11 mouse cellular contexts compared by ENCODE assay signal in genomic region chr1:178321730-178322357, GRCm38 (mm10). TPM values are rescaled to one million over a fixed set of nuclear protein-coding genes. Genes with fewer than 3 reads are reported as not detected.
DNase-seq lines count a peak whose midpoint lies in the region; ATAC-seq and TF ChIP-seq lines count a peak whose summit lies in the region.
"Had no signal": no experiment of that assay in that cellular context is flagged by ENCODE, and none has a peak within 500 bp of the region (broad histone marks: within the 10 kb centered on the region; RNA-seq: fewer than 3 reads in every experiment).

No protein-coding gene starts in this region.

- TF ChIP-seq CTCF in forebrain, postnatal 0 days (IDR thresholded peaks at IDR 0.05; ENCODE audit: low read depth): no peak
- TF ChIP-seq CTCF in layer of hippocampus, adult 2 months (conservative IDR thresholded peaks at IDR 0.05): no peak

- H3K9ac ChIP-seq in forebrain, embryonic 13.5 days: no peak overlapping the region
- no peak overlapping the region for H3K9ac ChIP-seq in forebrain, postnatal 0 days
- H3K9ac ChIP-seq in embryonic facial prominence, embryonic 15.5 days: peak overlapping the region; percentile 4; the same call in 1 of the 2 replicates
- H3K9ac ChIP-seq in midbrain, embryonic 13.5 days (replicated peaks): 0 out of 2 replicates have a peak overlapping the region, but pooled peaks have one; percentile 91

- 52% methylated on average over 4 of the region's 4 CpGs for WGBS in forebrain, embryonic 13.5 days
- WGBS in forebrain, postnatal 0 days: 42% methylated on average over 4 of the region's 4 CpGs
- 58% methylated on average over 4 of the region's 4 CpGs for WGBS in embryonic facial prominence, embryonic 15.5 days
- 61% methylated on average over 4 of the region's 4 CpGs for WGBS in midbrain, embryonic 13.5 days

- no peaks in the 10 kb centered on the region for H3K9me3 ChIP-seq in forebrain, embryonic 13.5 days (replicated peaks)
- H3K9me3 ChIP-seq in forebrain, postnatal 0 days (ENCODE audit: low read length): no peaks in the 10 kb centered on the region
- no peaks in the 10 kb centered on the region for H3K9me3 ChIP-seq in embryonic facial prominence, embryonic 15.5 days (replicated peaks)
- H3K9me3 ChIP-seq in midbrain, embryonic 13.5 days: no peaks in the 10 kb centered on the region

- H3K27ac ChIP-seq in forebrain, embryonic 13.5 days: no peak overlapping the region
- no peak overlapping the region for H3K27ac ChIP-seq in forebrain, postnatal 0 days (ENCODE audit: low read depth, low read length)
- H3K27ac ChIP-seq in layer of hippocampus, adult 2 months: no peak overlapping the region; the same call in 1 of the 2 replicates
- peak overlapping the region; percentile 66; the same call in 1 of the 2 replicates for H3K27ac ChIP-seq in embryonic facial prominence, embryonic 15.5 days (replicated peaks)
- H3K27ac ChIP-seq in midbrain, embryonic 13.5 days: no peak overlapping the region; the same call in 1 of the 2 replicates

- DNase-seq in forebrain, postnatal 0 days: no peak
- DNase-seq in layer of hippocampus, adult 2 months (ENCODE audit: low spot score in 2 of 2): no peak
- DNase-seq in layer of hippocampus, postnatal 25 days (ENCODE audit: extremely low spot score in 1 of 2, low spot score in 1 of 2): no peak
- DNase-seq in gastrocnemius, postnatal 36 days: no peak
- DNase-seq: cerebellum, postnatal 25 days; heart, postnatal 36 days; layer of hippocampus, adult 9-11 months had no signal

- intact Hi-C loops in gastrocnemius, postnatal 36 days (cut with DNase I): loop anchor here (1.0 kb wide), 1 partner anchor 9 kb away; no protein-coding TSS in a partner anchor

- peaks cover 27% of the 10 kb centered on the region for H3K4me1 ChIP-seq in forebrain, embryonic 13.5 days
- H3K4me1 ChIP-seq in forebrain, postnatal 0 days (ENCODE audit: insufficient read depth): peaks cover 20% of the 10 kb centered on the region
- H3K4me1 ChIP-seq in embryonic facial prominence, embryonic 15.5 days: peaks cover 20% of the 10 kb centered on the region
- H3K4me1 ChIP-seq in midbrain, embryonic 13.5 days (replicated peaks): peaks cover 43% of the 10 kb centered on the region

- H3K27me3 ChIP-seq in forebrain, embryonic 13.5 days: no peaks in the 10 kb centered on the region
- H3K27me3 ChIP-seq in forebrain, postnatal 0 days (ENCODE audit: insufficient read depth, low read length): no peaks in the 10 kb centered on the region
- H3K27me3 ChIP-seq in embryonic facial prominence, embryonic 15.5 days: no peaks in the 10 kb centered on the region
- no peaks in the 10 kb centered on the region for H3K27me3 ChIP-seq in midbrain, embryonic 13.5 days

- ATAC-seq in forebrain, embryonic 13.5 days: no peak
- ATAC-seq in forebrain, postnatal 0 days: no peak
- ATAC-seq in embryonic facial prominence, embryonic 15.5 days (ENCODE audit: insufficient number of reproducible peaks, low FRiP score, low TSS enrichment, low read depth): no peak
- no peak for ATAC-seq in midbrain, embryonic 13.5 days
- no peak for ATAC-seq in megakaryocyte, adult 5-6 weeks (ENCODE audit: poor library complexity, severe bottlenecking)

- H3K4me3 ChIP-seq in forebrain, embryonic 13.5 days: no peak overlapping the region
- H3K4me3 ChIP-seq in forebrain, postnatal 0 days (ENCODE audit: low read depth, low read length): no peak overlapping the region
- H3K4me3 ChIP-seq in layer of hippocampus, adult 2 months: peak overlapping the region; percentile 7; the same call in 1 of the 2 replicates
- no peak overlapping the region for H3K4me3 ChIP-seq in embryonic facial prominence, embryonic 15.5 days (replicated peaks)
- peak overlapping the region; percentile 60; the same call in 1 of the 2 replicates for H3K4me3 ChIP-seq in midbrain, embryonic 13.5 days (replicated peaks)

- peaks cover 49% of the 10 kb centered on the region for H3K36me3 ChIP-seq in forebrain, embryonic 13.5 days (ENCODE audit: poor library complexity, severe bottlenecking)
- peaks cover 33% of the 10 kb centered on the region for H3K36me3 ChIP-seq in forebrain, postnatal 0 days (ENCODE audit: insufficient read depth)
- peaks cover 31% of the 10 kb centered on the region for H3K36me3 ChIP-seq in embryonic facial prominence, embryonic 15.5 days
- H3K36me3 ChIP-seq in midbrain, embryonic 13.5 days: peaks cover 41% of the 10 kb centered on the region

- H3K4me2 ChIP-seq in forebrain, embryonic 13.5 days: peak overlapping the region; percentile 88
- no peak overlapping the region; the same call in 1 of the 2 replicates for H3K4me2 ChIP-seq in forebrain, postnatal 0 days (ENCODE audit: low read depth)
- H3K4me2 ChIP-seq in embryonic facial prominence, embryonic 15.5 days (replicated peaks): no peak overlapping the region
- H3K4me2 ChIP-seq in midbrain, embryonic 13.5 days (replicated peaks): peak overlapping the region; percentile 86; the same call in 1 of the 2 replicates

RNA-seq across cellular contexts. Expression of gene Cox20, which starts 2.9 kb away (rescaled TPM):
- 146 and 191 TPM in 2 replicates for polyA plus RNA-seq in forebrain, embryonic 13.5 days (2015; fragmentation: Nextera tagmentation; extraction: Ambion mirVana)
- total RNA-seq in forebrain, postnatal 0 days (2014; rRNA removed): 46.3 and 54.9 TPM in 2 replicates
- 111 and 144 TPM in 2 replicates for polyA plus RNA-seq in forebrain, postnatal 0 days (2015; fragmentation: Nextera tagmentation; extraction: Ambion mirVana)
- 10 to 100 TPM; 33.2 to 38.4 TPM for total RNA-seq in layer of hippocampus, adult 2 months (2021)
- total RNA-seq in layer of hippocampus, postnatal 25 days (2021): 10 to 100 TPM; 38.4 to 39.1 TPM
- polyA plus RNA-seq in embryonic facial prominence, embryonic 15.5 days (2015; fragmentation: Nextera tagmentation; extraction: Ambion mirVana): 113 and 118 TPM in 2 replicates
- 160 and 172 TPM in 2 replicates for polyA plus RNA-seq in midbrain, embryonic 13.5 days (2015; fragmentation: Nextera tagmentation; extraction: Ambion mirVana)
- total RNA-seq in gastrocnemius, postnatal 36 days (2021): 10 to 100 TPM; 31.6 to 33.7 TPM
- total RNA-seq in megakaryocyte, adult 5-6 weeks (2015): 163 and 174 TPM in 2 replicates
- total RNA-seq in megakaryocyte, adult 5-6 weeks (2017): 137 and 158 TPM in 2 replicates

RNA-seq across cellular contexts. Expression of gene Hnrnpu, which starts 15.8 kb away (rescaled TPM):
- 334 and 374 TPM in 2 replicates for polyA plus RNA-seq in forebrain, embryonic 13.5 days (2015; fragmentation: Nextera tagmentation; extraction: Ambion mirVana)
- total RNA-seq in forebrain, postnatal 0 days (2014; rRNA removed): 245 and 299 TPM in 2 replicates
- polyA plus RNA-seq in forebrain, postnatal 0 days (2015; fragmentation: Nextera tagmentation; extraction: Ambion mirVana): 187 and 229 TPM in 2 replicates
- 100 to 1,000 TPM; 431 to 439 TPM for total RNA-seq in layer of hippocampus, adult 2 months (2021)
- total RNA-seq in layer of hippocampus, postnatal 25 days (2021): 100 to 1,000 TPM; 348 to 416 TPM
- 356 and 362 TPM in 2 replicates for polyA plus RNA-seq in embryonic facial prominence, embryonic 15.5 days (2015; fragmentation: Nextera tagmentation; extraction: Ambion mirVana)
- 293 and 372 TPM in 2 replicates for polyA plus RNA-seq in midbrain, embryonic 13.5 days (2015; fragmentation: Nextera tagmentation; extraction: Ambion mirVana)
- total RNA-seq in gastrocnemius, postnatal 36 days (2021): 100 to 1,000 TPM in 1 of 2 experiments, 10 to 100 TPM in 1; 91.7 to 124 TPM
- 418 and 446 TPM in 2 replicates for total RNA-seq in megakaryocyte, adult 5-6 weeks (2015)
- total RNA-seq in megakaryocyte, adult 5-6 weeks (2017): 321 and 398 TPM in 2 replicates

Comparison
In these comparisons a context has a peak if more than half of its experiments do, and no peak if none do; other contexts are left out.
1. H3K4me2 ChIP-seq: peak in forebrain, embryonic 13.5 days (single experiment) and midbrain, embryonic 13.5 days (single experiment); none in forebrain, postnatal 0 days (single experiment) and embryonic facial prominence, embryonic 15.5 days (single experiment).
2. H3K4me3 ChIP-seq: peak in layer of hippocampus, adult 2 months (single experiment) and midbrain, embryonic 13.5 days (single experiment); none in forebrain, embryonic 13.5 days (single experiment), forebrain, postnatal 0 days (single experiment) and embryonic facial prominence, embryonic 15.5 days (single experiment).
3. H3K9ac ChIP-seq: peak in embryonic facial prominence, embryonic 15.5 days (single experiment) and midbrain, embryonic 13.5 days (single experiment); none in forebrain, embryonic 13.5 days (single experiment) and forebrain, postnatal 0 days (single experiment).